12 mouse cellular contexts compared by ENCODE assay signal in the genomic region with DNA sequence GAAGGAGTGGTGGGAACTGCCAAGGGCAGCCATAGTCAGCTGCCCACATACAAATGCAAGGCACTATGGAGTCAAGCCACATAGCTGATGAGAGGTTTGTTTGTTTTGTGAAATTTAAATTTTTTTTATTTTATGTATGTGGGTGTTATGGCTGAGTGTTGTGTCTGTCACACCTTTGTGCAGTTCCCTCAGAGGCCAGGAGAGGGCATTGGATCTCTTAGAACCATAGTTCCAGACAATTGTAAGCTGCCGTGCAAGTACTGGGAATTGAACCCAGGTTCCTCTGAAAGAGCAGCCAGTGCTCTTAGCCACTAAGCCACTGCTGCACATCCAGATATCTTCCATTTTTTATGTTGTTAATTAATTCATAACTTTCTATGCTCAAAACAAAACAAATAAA.
DNase-seq lines count a peak whose midpoint lies in the region; ATAC-seq lines count a peak whose summit lies in the region.
"Had no signal": no experiment of that assay in that cellular context is flagged by ENCODE, and none has a peak within 500 bp of the region (broad histone marks: within the 10 kb centered on the region; RNA-seq: fewer than 3 reads in every experiment).

No protein-coding gene starts in this region.

- DNase-seq in CD4-positive, CD25-positive, alpha-beta regulatory T cell, adult 2 months (ENCODE audit: low read depth, low spot score) = peak; percentile 16
- DNase-seq in liver = peak; percentile 44
- no peak for DNase-seq in liver, embryonic 11.5 days (ENCODE audit: low spot score)
- peak; percentile 17 for DNase-seq in c-Kit-positive CD71-negative TER-119-negative erythroid progenitor cells, embryonic 14.5 days (ENCODE audit: low read depth)
- peak; percentile 30 for DNase-seq in splenic B cell, adult 2 months (ENCODE audit: low read depth, low spot score)
- no peak for DNase-seq in frontal cortex, adult 2 months (ENCODE audit: extremely low spot score in 1 of 2, low spot score in 1 of 2)
- DNase-seq: heart, adult 18-20 months; liver, embryonic 13.5 days; right cerebral cortex, postnatal 25 days had no signal

- 66% methylated on average over 1 of the region's 1 CpGs for WGBS in liver, embryonic 11.5 days

- H3K36me3 ChIP-seq in liver, embryonic 11.5 days (ENCODE audit: control insufficient read depth, insufficient read depth, low read length) = no peaks in the 10 kb centered on the region
- no peaks in the 10 kb centered on the region for H3K36me3 ChIP-seq in splenic B cell, adult 2 months (ENCODE audit: control insufficient read depth, insufficient read depth, low read length, poor library complexity, severe bottlenecking)
- H3K36me3 ChIP-seq: liver, embryonic 13.5 days had no signal

- H3K9ac ChIP-seq in liver, embryonic 11.5 days (ENCODE audit: low read depth, low read length) = no peak overlapping the region
- H3K9ac ChIP-seq: embryonic facial prominence, embryonic 13.5 days; liver, embryonic 13.5 days had no signal

- ATAC-seq in CD4-positive, CD25-positive, alpha-beta regulatory T cell, adult 4 months = no peak
- ATAC-seq in liver, embryonic 11.5 days (replicated peaks; ENCODE audit: low FRiP score) = no peak
- no peak for ATAC-seq in cerebellum, adult (ENCODE audit: insufficient number of reproducible peaks, low FRiP score, low TSS enrichment)

- H3K4me1 ChIP-seq in liver, embryonic 11.5 days (replicated peaks; ENCODE audit: control insufficient read depth, insufficient read depth, low read length) = no peaks in the 10 kb centered on the region
- H3K4me1 ChIP-seq: liver, embryonic 13.5 days had no signal

- H3K4me2 ChIP-seq in liver, embryonic 11.5 days = no peak overlapping the region
- H3K4me2 ChIP-seq: embryonic facial prominence, embryonic 13.5 days; liver, embryonic 13.5 days had no signal

- no peak overlapping the region for H3K27ac ChIP-seq in liver, embryonic 11.5 days (ENCODE audit: low read depth, low read length)
- H3K27ac ChIP-seq: embryonic facial prominence, embryonic 13.5 days; liver, embryonic 13.5 days had no signal

- no peaks in the 10 kb centered on the region for H3K9me3 ChIP-seq in liver, embryonic 11.5 days (ENCODE audit: control insufficient read depth, low read length)
- H3K9me3 ChIP-seq: embryonic facial prominence, embryonic 13.5 days; liver, embryonic 13.5 days had no signal

- H3K27me3 ChIP-seq in liver, embryonic 11.5 days (replicated peaks; ENCODE audit: control insufficient read depth, insufficient read depth, low read length) = no peaks in the 10 kb centered on the region
- H3K27me3 ChIP-seq in splenic B cell, adult 2 months (ENCODE audit: control insufficient read depth, insufficient read depth, low read length, poor library complexity, severe bottlenecking) = no peaks in the 10 kb centered on the region
- H3K27me3 ChIP-seq: embryonic facial prominence, embryonic 13.5 days; liver, embryonic 13.5 days had no signal

- H3K4me3 ChIP-seq in liver, embryonic 11.5 days (ENCODE audit: low read depth, low read length) = no peak overlapping the region
- H3K4me3 ChIP-seq: embryonic facial prominence, embryonic 13.5 days; liver, embryonic 13.5 days had no signal

Comparison
In these comparisons a context has a peak if more than half of its experiments do, and no peak if none do; other contexts are left out.
1. DNase-seq: peak in CD4-positive, CD25-positive, alpha-beta regulatory T cell, adult 2 months (single experiment), liver (single experiment), c-Kit-positive CD71-negative TER-119-negative erythroid progenitor cells, embryonic 14.5 days (single experiment) and splenic B cell, adult 2 months (single experiment); none in liver, embryonic 11.5 days (single experiment) and frontal cortex, adult 2 months (0 of 2).